Mouse (Mus musculus) MEL (cell line): Measurements from ENCODE around the gene Ptpra. TPM values are rescaled to one million over a fixed set of nuclear protein-coding genes. Genes with fewer than 3 reads are reported as not detected.

Experiments used
- DNase-seq: peaks from one replicate; pipeline ENCODE4 v3.0.0; 2011; ENCODE audit warnings: low read depth, low spot score
- H3K27ac ChIP-seq: 2 replicates; pipeline ENCODE4 v1.5.1; 2012; ENCODE audit warnings: low read depth, mild to moderate bottlenecking, control low read depth, low read length, moderate library complexity; ENCODE audit not compliant: control insufficient read depth
- H3K27me3 ChIP-seq, 2 experiments: fragments of 150-350 bp in 1 of 2; sonication (generic) in 1 of 2; 2 replicates each; pipeline ENCODE4 v1.6.1; 2012; ENCODE audit warnings: low read length in 2 of 2, mild to moderate bottlenecking in 2 of 2, improper control_type of control experiment in 1 of 2, moderate library complexity in 1 of 2; ENCODE audit not compliant: insufficient read depth in 2 of 2, control insufficient read depth in 1 of 2
- H3K36me3 ChIP-seq, 2 experiments: 2 replicates each; pipeline ENCODE4 v1.6.1; 2012 to 2014; ENCODE audit warnings: low read length in 2 of 2, improper control_type of control experiment in 1 of 2, inconsistent platforms in 1 of 2, mild to moderate bottlenecking in 1 of 2; ENCODE audit not compliant: insufficient read depth in 2 of 2, control insufficient read depth in 1 of 2
- H3K4me1 ChIP-seq, 2 experiments: fragments of 150-350 bp in 1 of 2; sonication (generic) in 1 of 2; 2 replicates each; pipeline ENCODE4 v1.6.1; 2012; ENCODE audit warnings: low read length in 2 of 2, improper control_type of control experiment in 1 of 2, mild to moderate bottlenecking in 1 of 2; ENCODE audit not compliant: insufficient read depth in 2 of 2, control insufficient read depth in 1 of 2
- H3K4me3 ChIP-seq, 2 experiments: fragments of 150-350 bp in 1 of 2; sonication (generic) in 1 of 2; 2 replicates each; pipeline ENCODE4 v1.5.1; 2012; ENCODE audit warnings: low read depth in 2 of 2, low read length in 2 of 2, mild to moderate bottlenecking in 2 of 2, moderate library complexity in 2 of 2, control low read depth in 1 of 2, improper control_type of control experiment in 1 of 2; ENCODE audit not compliant: control insufficient read depth in 1 of 2, insufficient read depth in 1 of 2
- H3K79me2 ChIP-seq: 2 replicates; pipeline ENCODE4 v1.6.1; 2012; ENCODE audit warnings: mild to moderate bottlenecking, low read length, moderate library complexity; ENCODE audit not compliant: control insufficient read depth, poor library complexity, insufficient read depth
- H3K9ac ChIP-seq: 2 replicates; pipeline ENCODE4 v1.6.1; 2012; ENCODE audit warnings: low read depth, mild to moderate bottlenecking, control low read depth, low read length, moderate library complexity; ENCODE audit not compliant: control insufficient read depth, poor library complexity, severe bottlenecking
- H3K9me3 ChIP-seq: fragments of 150-350 bp; sonication (generic); replicated peaks from 2 replicates; pipeline ENCODE4 v1.6.1; 2012; ENCODE audit warnings: mild to moderate bottlenecking, low read length, improper control_type of control experiment, moderate library complexity; ENCODE audit not compliant: insufficient read depth
- BHLHE40 ChIP-seq: IDR thresholded peaks from 2 replicates; pipeline ENCODE4 v1.6.1; 2012; ENCODE audit warnings: low read depth, mild to moderate bottlenecking, inconsistent platforms, low read length, improper control_type of control experiment, borderline replicate concordance
- CHD2 ChIP-seq: IDR thresholded peaks from 2 replicates; pipeline ENCODE4 v1.6.1; 2011; ENCODE audit warnings: low read length, improper control_type of control experiment
- ELF1 ChIP-seq: IDR thresholded peaks from 2 replicates; pipeline ENCODE4 v1.6.1; 2014; ENCODE audit warnings: low read depth, mild to moderate bottlenecking, inconsistent platforms, low read length, improper control_type of control experiment, moderate library complexity
- EP300 ChIP-seq, 2 experiments: IDR thresholded peaks; 2 replicates each; pipeline ENCODE4 v1.6.1; 2011; ENCODE audit warnings: improper control_type of control experiment in 2 of 2, low read length in 2 of 2, low read depth in 1 of 2, mild to moderate bottlenecking in 1 of 2
- GABPA ChIP-seq: IDR thresholded peaks from 2 replicates; pipeline ENCODE4 v1.6.1; 2012; ENCODE audit warnings: low read depth, mild to moderate bottlenecking, inconsistent platforms, low read length, improper control_type of control experiment, moderate library complexity
- JUND ChIP-seq: IDR thresholded peaks from 2 replicates; pipeline ENCODE4 v1.6.1; 2011; ENCODE audit warnings: low read depth, mild to moderate bottlenecking, improper control_type of control experiment, low read length
- MXI1 ChIP-seq: IDR thresholded peaks from 2 replicates; pipeline ENCODE4 v1.6.1; 2011; ENCODE audit warnings: mild to moderate bottlenecking, low read depth, low read length, improper control_type of control experiment
- MYC ChIP-seq: IDR thresholded peaks from 2 replicates; pipeline ENCODE4 v1.6.1; 2011; ENCODE audit warnings: low read depth, mild to moderate bottlenecking, low read length, improper control_type of control experiment, moderate library complexity
- NELFE ChIP-seq: IDR thresholded peaks from 2 replicates; pipeline ENCODE4 v1.6.1; 2011; ENCODE audit warnings: low read depth, low read length, improper control_type of control experiment
- POLR2AphosphoS2 ChIP-seq: IDR thresholded peaks from 2 replicates; pipeline ENCODE4 v1.6.1; 2011; ENCODE audit warnings: low read length, improper control_type of control experiment
- POLR2AphosphoS5 ChIP-seq: IDR thresholded peaks from 2 replicates; pipeline ENCODE4 v1.6.1; 2012; ENCODE audit warnings: low read depth, borderline replicate concordance, mild to moderate bottlenecking, inconsistent platforms, low read length, moderate library complexity, mixed read lengths
- SIN3A ChIP-seq: IDR thresholded peaks from 2 replicates; pipeline ENCODE4 v1.6.1; 2012; ENCODE audit warnings: low read length, improper control_type of control experiment, inconsistent platforms
- SMC3 ChIP-seq: IDR thresholded peaks from 2 replicates; pipeline ENCODE4 v1.6.1; 2011; ENCODE audit warnings: low read depth, low read length, improper control_type of control experiment
- TBP ChIP-seq: IDR thresholded peaks from 2 replicates; pipeline ENCODE4 v1.8.0; 2011; ENCODE audit warnings: low read depth, low read length, improper control_type of control experiment
- TCF12 ChIP-seq: IDR thresholded peaks from 2 replicates; pipeline ENCODE4 v1.6.1; 2014; ENCODE audit warnings: low read depth, mild to moderate bottlenecking, inconsistent platforms, low read length, improper control_type of control experiment, moderate library complexity
- USF2 ChIP-seq, 2 experiments: IDR thresholded peaks; 2 replicates each; pipeline ENCODE4 v1.6.1; 2011 to 2012; ENCODE audit warnings: improper control_type of control experiment in 2 of 2, low read length in 2 of 2, borderline replicate concordance in 1 of 2, inconsistent platforms in 1 of 2, low read depth in 1 of 2, mild to moderate bottlenecking in 1 of 2; ENCODE audit not compliant: insufficient read depth in 1 of 2
- ZC3H11A ChIP-seq: IDR thresholded peaks from 2 replicates; pipeline ENCODE4 v1.6.1; 2012; ENCODE audit warnings: low read depth, mild to moderate bottlenecking, inconsistent platforms, low read length, improper control_type of control experiment
- ZKSCAN1 ChIP-seq: IDR thresholded peaks from 2 replicates; pipeline ENCODE4 v1.6.1; 2012; ENCODE audit warnings: low read depth, mild to moderate bottlenecking, inconsistent platforms, low read length, improper control_type of control experiment, moderate library complexity
- ZMIZ1 ChIP-seq: IDR thresholded peaks from 2 replicates; pipeline ENCODE4 v1.6.1; 2012; ENCODE audit warnings: low read depth, mild to moderate bottlenecking, inconsistent platforms, low read length, improper control_type of control experiment, moderate library complexity
- ZNF384 ChIP-seq: IDR thresholded peaks from 2 replicates; pipeline ENCODE4 v1.6.1; 2012; ENCODE audit warnings: low read depth, mild to moderate bottlenecking, inconsistent platforms, low read length, improper control_type of control experiment
- polyA plus RNA-seq, 2 experiments: library from polyadenylated mRNA; stranded (reverse) in 1 of 2; unstranded in 1 of 2; fragments of >175 nt in 1 of 2; fragments of >200 nt in 1 of 2; gene quantifications; 2 replicates each; pipeline versions ENCODE4 v1.2.1 to v1.2.4; 2012; ENCODE audit warnings: low replicate concordance in 2 of 2, low read depth in 1 of 2; ENCODE audit not compliant: insufficient read length in 2 of 2, insufficient read depth in 1 of 2, missing spikeins in 1 of 2
- total RNA-seq: library from RNA; depleted of rRNA; stranded (reverse); fragments of 300-350 nt; gene quantifications from 2 replicates; pipeline ENCODE4 v1.2.3, GENCODE M21; 2012; rRNA removed

Ptpra gene
- total and polyA plus RNA-seq, 3 experiments: 28.1 to 68.3 TPM; not detected in 1

- H3K27me3 ChIP-seq: no peaks in the 10 kb centered on the region
- H3K79me2 ChIP-seq: no peaks in the 10 kb centered on the region
- DNase-seq: no peak
- H3K36me3 ChIP-seq: peaks cover 2 to 12% of the 10 kb centered on the region in 2 experiments
- H3K9ac ChIP-seq: no peak overlapping the region
- TF ChIP-seq GABPA: no peak
- TF ChIP-seq POLR2AphosphoS5: no peak
- no peak for TF ChIP-seq NELFE
- TF ChIP-seq JUND: no peak
- TF ChIP-seq TBP: no peak
- TF ChIP-seq USF2 (IDR thresholded peaks at IDR 0.05; ENCODE audit: borderline replicate concordance in 1 of 2, insufficient read depth in 1 of 2, low read depth in 1 of 2, low read length in 2 of 2): no peak
- TF ChIP-seq MYC: no peak
- TF ChIP-seq ELF1: no peak
- no peak for TF ChIP-seq ZC3H11A
- TF ChIP-seq SMC3: no peak
- TF ChIP-seq CHD2: no peak
- TF ChIP-seq BHLHE40: no peak
- no peak for TF ChIP-seq ZKSCAN1
- no peak for TF ChIP-seq MXI1
- no peak for TF ChIP-seq POLR2AphosphoS2
- TF ChIP-seq EP300 (IDR thresholded peaks at IDR 0.05; ENCODE audit: low read depth in 1 of 2, low read length in 2 of 2): no peak
- no peak for TF ChIP-seq TCF12
- no peak for TF ChIP-seq ZMIZ1
- no peak for TF ChIP-seq ZNF384
- TF ChIP-seq SIN3A: no peak
- H3K9me3 ChIP-seq: no peaks in the 10 kb centered on the region
- peaks cover 5 to 15% of the 10 kb centered on the region in 2 experiments for H3K4me1 ChIP-seq
- H3K4me3 ChIP-seq: no peak overlapping the region
- H3K27ac ChIP-seq: no peak overlapping the region
These were observed 152.1 kb downstream of the Ptpra start for GRCm38 (mm10) chr2:130602195-130602594.

Other genes starting within 250 kb of the Ptpra start
- 425 and 556 TPM in 2 replicates for gene Nop56, start 175.8 kb upstream of the Ptpra start, total RNA-seq
- 1,000 to 10,000 TPM in 1 of 2 experiments, 100 to 1,000 TPM in 1; 594 to 1,867 TPM for gene Nop56, start 175.8 kb upstream of the Ptpra start, polyA plus RNA-seq
- 205 and 210 TPM in 2 replicates for gene Idh3b, start 165.7 kb upstream of the Ptpra start, total RNA-seq
- 1,000 to 10,000 TPM in 1 of 2 experiments, 100 to 1,000 TPM in 1; 551 to 1,030 TPM for gene Idh3b, start 165.7 kb upstream of the Ptpra start, polyA plus RNA-seq
- gene Ebf4, start 155.1 kb upstream of the Ptpra start, total RNA-seq: 0.12 and 0.13 TPM in 2 replicates
- under 1 TPM in 1 of 2 experiments, not detected in 1; 0.72 TPM for gene Ebf4, start 155.1 kb upstream of the Ptpra start, polyA plus RNA-seq
- gene Cpxm1, start 52.7 kb upstream of the Ptpra start, total RNA-seq: 6.5 and 8.2 TPM in 2 replicates
- 10 to 100 TPM in 1 of 2 experiments, not detected in 1; 10.7 TPM for gene Cpxm1, start 52.7 kb upstream of the Ptpra start, polyA plus RNA-seq
- gene Gm28372, start 45.0 kb upstream of the Ptpra start, total RNA-seq: not detected in 2 replicates
- not detected for gene Gm28372, start 45.0 kb upstream of the Ptpra start, polyA plus RNA-seq
- gene 1700020A23Rik, start 45.0 kb upstream of the Ptpra start, total RNA-seq: not detected in 2 replicates
- not detected for gene 1700020A23Rik, start 45.0 kb upstream of the Ptpra start, polyA plus RNA-seq
- gene Tmem239, start 43.8 kb upstream of the Ptpra start, total RNA-seq: not detected in 2 replicates
- under 1 TPM in 1 of 2 experiments, not detected in 1; 0.11 TPM for gene Tmem239, start 43.8 kb upstream of the Ptpra start, polyA plus RNA-seq
- gene Vps16, start 25.9 kb upstream of the Ptpra start, total RNA-seq: 86.2 and 90.0 TPM in 2 replicates
- 100 to 1,000 TPM in 1 of 2 experiments, not detected in 1; 114 TPM for gene Vps16, start 25.9 kb upstream of the Ptpra start, polyA plus RNA-seq
- gene Pced1a, start 25.6 kb upstream of the Ptpra start, total RNA-seq: 5.1 and 6.5 TPM in 2 replicates
- gene Pced1a, start 25.6 kb upstream of the Ptpra start, polyA plus RNA-seq: 10 to 100 TPM in 1 of 2 experiments, not detected in 1; 13.7 TPM
- 108 and 121 TPM in 2 replicates for gene Mrps26, start 113.5 kb downstream of the Ptpra start, total RNA-seq
- 100 to 1,000 TPM in 1 of 2 experiments, not detected in 1; 154 TPM for gene Mrps26, start 113.5 kb downstream of the Ptpra start, polyA plus RNA-seq
- not detected in 2 replicates for gene Oxt, start 125.9 kb downstream of the Ptpra start, total RNA-seq
- under 1 TPM in 1 of 2 experiments, not detected in 1; 0.14 TPM for gene Oxt, start 125.9 kb downstream of the Ptpra start, polyA plus RNA-seq
- not detected in 2 replicates for gene Avp, start 132.3 kb downstream of the Ptpra start, total RNA-seq
- gene Avp, start 132.3 kb downstream of the Ptpra start, polyA plus RNA-seq: not detected
- gene Fastkd5, start 179.7 kb downstream of the Ptpra start, total RNA-seq: 13.6 and 15.3 TPM in 2 replicates
- 10 to 100 TPM in 1 of 2 experiments, not detected in 1; 11.7 TPM for gene Fastkd5, start 179.7 kb downstream of the Ptpra start, polyA plus RNA-seq
- 5.1 and 5.4 TPM in 2 replicates for gene Ubox5, start 179.8 kb downstream of the Ptpra start, total RNA-seq
- gene Ubox5, start 179.8 kb downstream of the Ptpra start, polyA plus RNA-seq: 10 to 100 TPM in 1 of 2 experiments, not detected in 1; 11.2 TPM
- gene Lzts3, start 192.5 kb downstream of the Ptpra start, total RNA-seq: 1.9 and 2.1 TPM in 2 replicates
- 1 to 10 TPM in 1 of 2 experiments, not detected in 1; 4.5 TPM for gene Lzts3, start 192.5 kb downstream of the Ptpra start, polyA plus RNA-seq
- 44.7 and 52.7 TPM in 2 replicates for gene Ddrgk1, start 214.4 kb downstream of the Ptpra start, total RNA-seq
- gene Ddrgk1, start 214.4 kb downstream of the Ptpra start, polyA plus RNA-seq: 10 to 100 TPM in 1 of 2 experiments, not detected in 1; 73.6 TPM
- gene Itpa, start 217.3 kb downstream of the Ptpra start, total RNA-seq: 130 and 137 TPM in 2 replicates
- 100 to 1,000 TPM in 1 of 2 experiments, not detected in 1; 102 TPM for gene Itpa, start 217.3 kb downstream of the Ptpra start, polyA plus RNA-seq
- gene Slc4a11, start 247.2 kb downstream of the Ptpra start, total RNA-seq: 0.13 and 0.31 TPM in 2 replicates
- 1 to 10 TPM in 1 of 2 experiments, not detected in 1; 1.6 TPM for gene Slc4a11, start 247.2 kb downstream of the Ptpra start, polyA plus RNA-seq